Mouse (Mus musculus): Measurements from ENCODE around the gene Ephb1.

Ephb1 gene

GRCm38 (mm10) chr9:101982378-101982777, 372.1 kb downstream of the Ephb1 start:
- DNase-seq (ENCODE audit: low spot score) = no peak

GRCm38 (mm10) chr9:101981161-101981560, 373.3 kb downstream of the Ephb1 start:
- DNase-seq (ENCODE audit: low spot score) = no peak

- no peak for DNase-seq (ENCODE audit: low spot score)
Observed at GRCm38 (mm10) chr9:101976884-101977465, 377.5 kb downstream of the Ephb1 start.

- DNase-seq (ENCODE audit: low spot score) = no peak
Observed at GRCm38 (mm10) chr9:101972314-101972713, 382.2 kb downstream of the Ephb1 start.

- DNase-seq (ENCODE audit: low spot score) = no peak
Observed at GRCm38 (mm10) chr9:101971806-101972205, 382.7 kb downstream of the Ephb1 start.

GRCm38 (mm10) chr9:101956228-101956627, 398.3 kb downstream of the Ephb1 start:
- no peak for DNase-seq (ENCODE audit: low spot score)

- no peak for DNase-seq (ENCODE audit: low spot score)
Observed at GRCm38 (mm10) chr9:101954529-101954928, 400.0 kb downstream of the Ephb1 start.

GRCm38 (mm10) chr9:101950101-101950500, 404.4 kb downstream of the Ephb1 start:
- no peak for DNase-seq (ENCODE audit: low spot score)

GRCm38 (mm10) chr9:101945814-101946213, 408.7 kb downstream of the Ephb1 start:
- DNase-seq (ENCODE audit: low spot score) = no peak

GRCm38 (mm10) chr9:101945326-101945725, 409.2 kb downstream of the Ephb1 start:
- DNase-seq (ENCODE audit: low spot score) = no peak

- DNase-seq (ENCODE audit: low spot score) = no peak
Observed at GRCm38 (mm10) chr9:101942058-101942669, 412.3 kb downstream of the Ephb1 start.

GRCm38 (mm10) chr9:101940182-101940581, 414.3 kb downstream of the Ephb1 start:
- no peak for DNase-seq (ENCODE audit: low spot score)

GRCm38 (mm10) chr9:101939006-101939405, 415.5 kb downstream of the Ephb1 start:
- no peak for DNase-seq (ENCODE audit: low spot score)

GRCm38 (mm10) chr9:101938066-101938465, 416.4 kb downstream of the Ephb1 start:
- no peak for DNase-seq (ENCODE audit: low spot score)

- DNase-seq (ENCODE audit: low spot score) = peak; percentile 21
Observed at GRCm38 (mm10) chr9:101934887-101935286, 419.6 kb downstream of the Ephb1 start.

GRCm38 (mm10) chr9:101933946-101934573, 420.4 kb downstream of the Ephb1 start:
- DNase-seq (ENCODE audit: low spot score) = no peak

- DNase-seq (ENCODE audit: low spot score) = no peak
Observed at GRCm38 (mm10) chr9:101924829-101925228, 429.7 kb downstream of the Ephb1 start.

GRCm38 (mm10) chr9:101922846-101923245, 431.6 kb downstream of the Ephb1 start:
- DNase-seq (ENCODE audit: low spot score) = no peak

GRCm38 (mm10) chr9:101919324-101919723, 435.2 kb downstream of the Ephb1 start:
- no peak for DNase-seq (ENCODE audit: low spot score)

GRCm38 (mm10) chr9:101918771-101919170, 435.7 kb downstream of the Ephb1 start:
- DNase-seq (ENCODE audit: low spot score) = no peak

- no peak for DNase-seq (ENCODE audit: low spot score)
Observed at GRCm38 (mm10) chr9:101915082-101915481, 439.4 kb downstream of the Ephb1 start.

GRCm38 (mm10) chr9:101911176-101911866, 443.2 kb downstream of the Ephb1 start:
- no peak for DNase-seq (ENCODE audit: low spot score)

GRCm38 (mm10) chr9:101909491-101909890, 445.0 kb downstream of the Ephb1 start:
- DNase-seq (ENCODE audit: low spot score) = no peak

All from embryo, embryonic 10 days (tissue).